21 mouse cellular contexts compared by ENCODE assay signal in genomic region chr1:36563632-36564031, GRCm38 (mm10). TPM values are rescaled to one million over a fixed set of nuclear protein-coding genes. Genes with fewer than 3 reads are reported as not detected.
"Had no signal": no experiment of that assay in that cellular context is flagged by ENCODE, and none has a peak within 500 bp of the region (broad histone marks: within the 10 kb centered on the region; RNA-seq: fewer than 3 reads in every experiment).

No protein-coding gene starts in this region.

- H3K9me3 ChIP-seq: limb, embryonic 13.5 days; liver, embryonic 12.5 days; liver, embryonic 15.5 days; lung, embryonic 15.5 days; megakaryocyte, embryonic 14.5 days; midbrain, embryonic 10.5 days; midbrain, embryonic 13.5 days; stomach, embryonic 15.5 days had no signal

- H3K4me2 ChIP-seq: limb, embryonic 13.5 days; liver, embryonic 12.5 days; liver, embryonic 15.5 days; lung, embryonic 15.5 days; midbrain, embryonic 13.5 days; stomach, embryonic 15.5 days had no signal

- ATAC-seq: midbrain, embryonic 13.5 days; midbrain, embryonic 16.5 days had no signal

- H3K9ac ChIP-seq: limb, embryonic 13.5 days; liver, embryonic 12.5 days; liver, embryonic 15.5 days; lung, embryonic 15.5 days; midbrain, embryonic 13.5 days; stomach, embryonic 15.5 days had no signal

- H3K4me3 ChIP-seq: left cerebral cortex, adult 2 months; limb, embryonic 13.5 days; liver, embryonic 12.5 days; liver, embryonic 15.5 days; lung, embryonic 15.5 days; megakaryocyte, embryonic 14.5 days; midbrain, embryonic 10.5 days; midbrain, embryonic 13.5 days; stomach, embryonic 15.5 days had no signal

- H3K36me3 ChIP-seq: limb, embryonic 13.5 days; liver, embryonic 12.5 days; liver, embryonic 15.5 days; lung, embryonic 15.5 days; midbrain, embryonic 10.5 days; midbrain, embryonic 13.5 days; stomach, embryonic 15.5 days had no signal

- H3K27ac ChIP-seq: left cerebral cortex, adult 2 months; limb, embryonic 13.5 days; liver, embryonic 12.5 days; liver, embryonic 15.5 days; lung, embryonic 15.5 days; midbrain, embryonic 13.5 days; stomach, embryonic 15.5 days had no signal

- H3K27me3 ChIP-seq: limb, embryonic 13.5 days; lung, embryonic 15.5 days; stomach, embryonic 15.5 days had no signal

- DNase-seq: layer of hippocampus, postnatal 36 days; liver; lung, postnatal 36 days; right cerebral cortex, adult 18-20 months; right cerebral cortex, postnatal 14 days; right cerebral cortex, postnatal 4 days; spleen, adult 18-20 months; thymus, postnatal 36 days had no signal

RNA-seq across cellular contexts. Expression of gene Gm42417, which starts 24.4 kb away (rescaled TPM):
- total RNA-seq: layer of hippocampus, postnatal 36 days; left cerebral cortex, adult 2 months; left cerebral cortex, postnatal 36 days; monocyte, adult 5-6 weeks had no signal
- polyA plus RNA-seq: kidney, adult 2 months; liver, embryonic 15.5 days; lung, embryonic 15.5 days; midbrain, embryonic 13.5 days; stomach, embryonic 15.5 days had no signal
